Mouse (Mus musculus) adrenal gland, postnatal 14 days (tissue): Measurements from ENCODE around the gene Tom1. TPM values are rescaled to one million over a fixed set of nuclear protein-coding genes. Genes with fewer than 3 reads are reported as not detected.

ENCODE experiments used
- DNase-seq: peaks from one replicate; pipeline ENCODE4 v3.0.0; 2021; ENCODE audit warnings: mixed read lengths
- total RNA-seq: library from RNA; stranded (reverse); gene quantifications from 2 replicates; pipeline ENCODE4 v1.2.3, GENCODE M21; 2021

Tom1 gene
- total RNA-seq, 1 experiment from 2014 or later: 40.1 TPM

DNA sequence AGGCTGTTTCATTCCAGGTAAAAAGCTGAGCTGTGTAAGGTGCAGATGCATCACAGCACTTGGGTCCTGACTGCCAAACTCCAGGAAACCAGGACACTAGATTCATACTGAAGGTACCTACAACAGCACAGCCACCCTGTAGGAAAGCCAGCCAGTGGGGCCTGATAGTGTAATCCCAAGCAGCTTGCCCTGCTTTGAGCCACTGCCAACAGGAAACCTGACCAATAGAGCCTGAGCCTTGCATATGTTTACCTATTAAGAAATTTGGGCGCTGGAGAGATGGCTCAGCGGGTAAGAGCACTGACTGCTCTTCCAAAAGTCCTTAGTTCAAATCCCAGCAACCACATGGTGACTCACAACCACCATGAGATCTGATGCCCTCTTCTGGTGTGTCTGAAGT, 8.7 kb downstream of the Tom1 start:
- no peak for DNase-seq

DNA sequence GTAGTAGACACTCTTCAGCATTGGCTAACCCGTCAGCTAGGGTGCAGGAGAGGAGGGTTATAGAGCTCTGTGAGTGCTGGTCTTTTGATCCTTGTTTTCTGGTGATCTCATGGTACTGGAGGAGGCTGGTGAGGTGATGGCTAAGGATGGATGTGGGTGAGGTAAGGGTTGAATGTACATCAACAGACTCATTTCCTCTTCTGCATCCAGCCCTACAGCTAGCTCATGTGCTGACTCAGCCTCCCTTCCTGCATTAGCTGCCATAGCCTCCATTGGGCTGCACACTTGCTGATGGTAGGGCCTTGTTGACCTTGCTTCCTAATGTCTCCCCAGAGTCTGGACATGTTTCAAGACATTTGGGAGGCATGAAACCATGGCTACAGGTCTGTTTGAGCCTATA, 9.5 kb downstream of the Tom1 start:
- no peak for DNase-seq

DNA sequence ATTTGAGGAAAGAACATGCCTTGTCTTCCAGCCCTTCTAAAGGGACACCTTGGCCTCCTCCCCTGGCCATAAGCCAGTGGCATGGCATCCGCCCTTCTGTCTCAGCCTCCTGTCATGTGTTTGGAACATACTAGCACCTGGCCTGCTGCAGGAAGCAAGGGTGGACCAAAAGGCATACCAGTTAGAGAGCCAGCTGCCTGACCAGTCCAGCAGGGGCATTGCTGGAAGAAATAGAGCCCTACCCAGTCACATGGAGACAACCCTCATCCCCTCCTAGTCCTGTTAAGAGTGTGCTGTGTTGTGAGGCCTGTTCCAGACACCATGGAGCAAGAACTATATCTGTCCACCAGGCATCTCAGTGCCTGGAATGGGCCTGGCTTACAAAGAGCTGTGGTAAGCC, 12.8 kb downstream of the Tom1 start:
- no peak for DNase-seq

DNA sequence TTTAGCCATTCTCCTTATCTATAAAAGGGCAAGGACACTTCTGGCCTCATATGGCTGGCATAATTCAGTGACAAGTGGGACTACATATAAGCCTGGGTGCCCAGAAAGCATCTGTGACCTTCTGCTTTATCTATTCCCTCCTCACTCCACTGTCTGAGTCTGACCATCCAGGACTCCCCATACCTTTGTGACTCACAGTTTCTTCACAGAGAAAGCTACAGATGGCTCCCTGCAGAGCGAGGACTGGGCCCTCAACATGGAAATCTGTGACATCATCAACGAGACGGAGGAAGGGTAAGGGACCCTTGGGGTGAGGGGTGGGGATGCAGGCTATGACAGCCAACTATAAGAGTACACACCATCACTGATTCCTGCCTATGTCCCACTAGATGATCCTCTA, 14.3 kb downstream of the Tom1 start:
- DNase-seq: peak; percentile 12

DNA sequence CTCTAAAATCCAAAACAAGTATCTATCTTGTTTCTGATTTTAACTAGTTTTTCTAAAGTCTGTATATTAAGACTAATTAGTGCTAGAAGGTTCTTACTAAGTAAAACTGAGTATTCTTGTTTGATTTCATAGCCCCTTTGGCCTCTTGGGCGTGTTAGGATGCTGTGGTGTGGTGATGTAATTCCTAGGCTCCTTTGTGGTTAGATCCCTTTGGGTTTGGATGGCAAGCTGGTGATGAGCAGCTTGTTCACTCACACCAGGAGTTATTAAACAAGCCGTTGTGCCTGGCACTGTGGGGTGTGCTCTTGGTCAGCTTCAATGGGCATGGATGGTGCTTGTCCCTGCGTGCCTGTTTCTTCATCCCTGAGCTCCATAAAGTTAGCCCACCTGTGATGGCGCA, 19.8 kb downstream of the Tom1 start:
- DNase-seq: no peak

DNA sequence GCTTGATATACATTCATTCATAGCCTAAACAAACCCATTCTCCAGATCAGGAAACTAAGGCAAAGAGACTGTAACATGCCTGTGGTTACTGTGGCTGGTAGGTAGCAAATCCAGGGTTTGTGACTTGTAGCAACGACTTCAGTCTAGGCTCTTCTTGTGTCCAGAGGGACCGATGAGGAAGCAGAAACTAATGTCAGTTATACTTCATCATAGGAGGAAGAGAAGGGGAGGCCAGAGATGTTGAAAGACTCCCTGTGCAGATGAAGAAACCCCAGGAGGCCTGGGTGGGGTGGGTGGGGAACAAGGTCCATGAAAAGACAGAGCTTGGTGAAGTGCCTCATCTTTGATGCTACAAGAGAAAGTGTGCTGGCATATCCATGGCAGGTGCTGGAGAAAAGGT, 22.2 kb downstream of the Tom1 start:
- DNase-seq: no peak

DNA sequence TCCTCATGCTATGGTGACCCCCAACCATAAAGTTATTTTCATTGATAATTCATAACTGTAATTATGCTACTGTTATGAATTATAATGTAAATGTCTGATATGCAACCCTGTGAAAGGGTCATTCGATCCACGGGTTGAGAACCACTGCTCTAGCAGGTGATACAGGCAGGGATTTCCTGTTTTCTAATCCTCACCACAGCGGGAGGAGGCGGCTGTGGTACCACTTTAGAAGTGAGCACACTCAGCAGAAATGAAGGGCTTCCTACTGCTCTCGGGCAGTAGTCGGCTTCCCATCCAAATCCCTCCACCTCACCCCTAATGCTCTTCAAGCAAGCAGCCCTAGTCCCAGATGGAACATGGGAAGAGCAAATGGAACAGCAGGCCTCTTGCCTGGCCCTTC, 26.5 kb downstream of the Tom1 start:
- DNase-seq: no peak

DNA sequence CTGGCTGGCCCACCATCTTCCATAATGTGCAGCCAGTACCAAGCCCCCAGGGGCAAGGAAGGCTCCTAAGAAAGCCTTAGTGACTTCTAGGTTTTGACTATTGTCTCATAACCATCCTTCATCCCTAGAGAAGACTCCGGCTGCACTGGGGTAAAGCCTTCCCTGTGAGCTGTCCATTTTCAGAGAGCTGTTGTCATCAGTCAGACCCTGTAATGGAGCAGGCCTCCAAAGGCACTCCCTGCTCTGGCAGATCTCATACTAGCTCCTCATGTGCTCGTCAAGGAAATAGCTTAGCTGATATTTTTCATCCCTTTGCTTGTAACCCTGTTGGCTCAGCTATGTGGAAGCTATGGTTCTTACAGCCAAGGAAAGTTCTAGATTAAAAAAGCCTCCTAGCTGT, 27.3 kb downstream of the Tom1 start:
- no peak for DNase-seq

DNA sequence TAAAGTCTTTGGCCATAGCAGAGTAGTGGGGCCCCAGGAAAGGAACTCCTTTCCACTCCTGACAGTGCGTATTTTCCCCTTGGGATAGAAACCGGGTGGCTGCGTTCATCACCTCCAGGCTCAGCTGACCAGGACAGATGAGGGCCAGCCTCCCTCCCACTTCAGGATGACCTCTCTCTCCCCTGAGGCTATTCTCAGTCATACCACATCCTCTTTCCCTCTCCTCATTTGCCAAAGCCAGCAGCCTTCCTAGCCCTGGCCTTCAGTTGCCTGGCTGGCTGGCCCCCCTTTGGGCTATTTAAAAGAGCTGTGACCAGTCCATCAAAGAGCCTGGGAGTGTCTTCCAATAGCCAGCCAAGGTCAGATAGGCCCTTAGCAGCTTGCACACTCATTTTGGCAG, 29.8 kb downstream of the Tom1 start:
- DNase-seq: peak; percentile 68

DNA sequence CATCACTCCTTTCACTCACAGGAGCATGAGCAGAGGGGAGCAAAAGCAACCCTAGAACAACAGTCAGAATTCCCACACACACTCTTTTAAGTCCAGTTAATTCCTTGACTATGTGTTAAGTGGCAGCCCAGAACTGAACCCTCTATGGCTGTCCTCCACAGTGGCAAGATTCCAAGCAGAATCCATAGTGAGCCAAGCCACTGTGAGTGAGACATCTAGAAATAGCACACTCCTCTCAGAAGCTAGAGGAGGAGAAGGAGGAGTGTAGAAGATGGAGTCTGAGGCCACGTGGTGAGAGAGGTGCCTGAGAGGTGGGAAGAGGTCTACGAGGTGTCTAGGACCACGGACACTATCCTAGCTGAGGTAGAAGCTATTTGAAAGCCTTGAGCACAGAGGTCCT, 31.3 kb downstream of the Tom1 start:
- DNase-seq: no peak

DNA sequence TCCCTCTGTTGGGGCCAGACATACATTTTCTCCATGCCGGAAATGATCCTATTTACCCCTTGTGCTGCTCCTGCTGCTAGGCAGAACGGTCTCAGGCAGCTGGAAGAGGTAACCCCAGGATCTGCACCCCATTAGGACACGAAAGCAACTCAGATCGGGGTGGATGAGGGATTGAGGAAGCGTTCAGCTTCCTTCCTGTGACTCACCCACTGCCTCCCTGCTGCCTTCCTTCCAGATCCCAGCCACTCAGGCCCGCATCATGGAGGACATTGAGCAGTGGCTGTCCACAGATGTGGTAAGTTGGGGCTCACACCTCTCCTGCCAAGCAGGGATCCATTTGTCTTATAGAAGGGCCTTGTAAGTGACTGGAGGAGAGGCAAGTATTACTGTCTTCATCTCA, 33.8 kb downstream of the Tom1 start:
- DNase-seq: no peak

DNA sequence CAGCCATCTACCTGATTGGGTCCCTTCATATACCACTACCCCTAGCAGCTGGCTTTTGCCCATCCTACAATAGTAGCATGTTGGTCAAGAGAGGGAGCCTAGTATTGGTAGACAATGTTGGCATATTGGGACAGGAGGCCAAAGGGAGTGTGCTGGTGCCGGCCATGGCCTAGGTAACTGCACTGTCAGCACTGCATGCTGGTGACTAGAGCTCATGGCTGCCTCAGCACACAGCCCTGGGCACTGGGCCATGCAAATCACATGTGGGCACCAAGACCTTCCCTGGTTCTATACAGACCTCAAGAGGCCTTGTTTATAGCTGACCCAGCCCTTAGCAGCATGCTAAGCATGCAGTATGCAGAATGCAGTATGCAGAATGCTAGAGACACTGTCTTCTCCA, 36.8 kb downstream of the Tom1 start:
- DNase-seq: no peak

DNA sequence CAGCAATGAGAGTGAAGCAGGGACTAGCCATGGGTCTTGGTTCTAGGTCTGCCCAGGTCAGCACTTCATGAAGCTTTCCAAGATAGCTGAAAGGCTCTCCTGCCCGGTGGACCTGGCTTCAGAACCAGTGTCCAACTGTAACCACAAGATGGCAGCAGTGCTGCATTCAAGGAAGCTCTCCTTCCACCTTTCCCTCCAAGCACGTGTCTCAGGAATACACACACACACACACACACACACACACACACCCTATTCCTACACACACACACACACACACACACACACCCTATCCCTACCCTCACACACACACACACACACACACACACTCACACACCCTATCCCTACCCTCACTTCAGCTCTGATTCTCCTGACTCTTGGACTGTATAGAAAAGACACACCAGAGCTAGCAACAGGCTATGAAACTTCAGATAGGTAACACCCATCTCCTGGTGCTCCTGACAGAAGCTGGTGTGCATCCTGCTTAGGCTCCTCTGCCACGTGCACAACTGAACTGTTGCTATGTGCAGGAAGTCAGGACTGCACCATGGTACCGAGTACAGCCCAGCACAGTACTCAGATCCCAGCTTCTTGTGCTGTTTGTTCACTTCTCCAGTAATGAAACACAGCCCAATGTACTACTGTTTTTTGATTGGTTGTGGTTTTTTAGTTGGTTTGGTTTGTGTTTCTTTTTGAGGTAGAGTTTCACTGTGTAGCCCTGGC, 38.3 kb downstream of the Tom1 start:
- DNase-seq: peak; percentile 89

DNA sequence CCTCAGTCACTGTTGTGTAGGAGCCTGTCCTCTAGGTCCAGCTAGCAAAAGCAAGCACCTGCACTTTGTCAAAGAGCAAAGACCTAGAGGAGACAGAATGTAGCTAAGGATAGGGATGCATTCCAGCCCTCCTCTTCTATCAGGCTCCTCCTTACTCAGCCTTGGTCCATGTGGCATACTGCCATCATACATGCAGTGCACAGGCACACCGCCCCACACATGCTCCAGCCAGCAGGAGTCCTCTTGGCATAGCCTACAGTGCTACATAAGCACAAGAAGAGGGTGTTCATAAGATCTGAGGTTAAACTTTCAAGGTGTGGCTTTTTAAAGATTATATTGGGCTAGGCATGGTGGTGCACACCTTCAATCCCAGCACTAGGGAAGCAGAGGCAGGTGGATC, 41.4 kb downstream of the Tom1 start:
- peak; percentile 30 for DNase-seq

DNA sequence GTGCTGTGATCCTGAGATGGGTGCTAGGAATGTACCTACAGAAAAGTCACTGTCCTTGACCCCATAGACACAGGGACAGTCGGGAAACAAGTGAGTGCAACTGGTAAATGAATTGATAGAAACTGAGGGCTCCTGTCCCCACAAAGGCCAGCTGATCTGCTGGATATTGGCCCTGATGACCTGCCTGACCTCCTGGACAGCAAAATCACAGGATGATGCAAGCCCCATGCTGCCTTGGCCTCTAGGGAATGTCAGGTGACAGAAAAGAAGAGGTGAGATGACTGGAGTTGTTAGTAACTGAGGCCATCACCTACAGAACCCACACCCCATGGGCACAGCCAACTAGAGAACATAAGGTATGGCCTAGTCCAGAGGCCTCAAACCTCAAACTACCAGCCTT, 44.7 kb downstream of the Tom1 start:
- no peak for DNase-seq

DNA sequence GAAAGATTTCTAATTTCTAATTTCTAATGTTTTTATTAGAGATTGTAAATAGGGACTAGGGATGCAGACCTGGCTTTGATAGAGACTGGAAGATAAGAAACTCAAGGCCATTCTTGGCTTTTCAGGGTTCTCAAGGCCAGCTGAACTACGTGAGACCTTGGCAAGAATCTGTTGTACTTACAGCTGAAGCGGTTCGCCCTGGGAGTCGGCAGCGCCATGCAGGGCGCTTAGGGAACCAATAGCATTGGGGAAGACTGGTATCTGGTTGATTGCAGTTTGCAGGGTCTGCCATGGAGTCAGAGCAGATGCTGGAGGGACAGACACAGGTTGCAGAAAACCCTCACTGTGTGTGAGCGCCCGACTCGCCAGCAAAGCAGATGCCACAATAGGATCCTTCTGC, 45.3 kb downstream of the Tom1 start:
- no peak for DNase-seq

DNA sequence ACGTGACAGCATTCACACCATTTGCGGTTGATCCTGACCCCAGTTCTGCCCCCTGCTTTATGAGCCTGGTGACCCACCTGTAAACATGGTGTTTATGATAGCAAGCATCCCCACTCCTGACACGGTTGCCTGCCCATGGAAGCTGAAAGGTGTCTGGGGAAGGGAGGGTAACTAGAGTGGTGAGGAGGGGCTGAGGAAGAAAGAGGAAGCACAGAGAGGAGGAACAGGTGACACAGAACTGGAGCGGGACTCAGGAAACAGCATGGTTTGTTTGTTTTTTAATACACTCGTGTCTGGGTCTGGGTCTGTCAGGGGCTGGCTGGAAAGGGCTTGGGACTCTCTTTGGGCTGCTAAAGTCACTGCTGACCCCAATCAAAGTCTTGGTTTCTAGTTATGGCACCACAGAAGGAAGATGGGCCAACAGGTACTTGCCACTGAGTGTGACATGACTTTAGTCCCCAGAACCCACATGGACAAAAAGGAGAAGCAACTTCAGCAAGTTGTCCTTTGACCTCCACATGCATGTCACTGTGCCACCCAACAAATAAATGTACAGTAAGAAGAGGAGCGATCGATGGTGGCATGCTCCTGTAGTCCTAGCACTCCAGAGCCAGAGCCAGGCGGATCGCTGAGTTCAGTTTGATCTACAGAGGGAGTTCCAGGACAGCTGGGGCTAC, 48.0 kb downstream of the Tom1 start:
- no peak for DNase-seq

DNA sequence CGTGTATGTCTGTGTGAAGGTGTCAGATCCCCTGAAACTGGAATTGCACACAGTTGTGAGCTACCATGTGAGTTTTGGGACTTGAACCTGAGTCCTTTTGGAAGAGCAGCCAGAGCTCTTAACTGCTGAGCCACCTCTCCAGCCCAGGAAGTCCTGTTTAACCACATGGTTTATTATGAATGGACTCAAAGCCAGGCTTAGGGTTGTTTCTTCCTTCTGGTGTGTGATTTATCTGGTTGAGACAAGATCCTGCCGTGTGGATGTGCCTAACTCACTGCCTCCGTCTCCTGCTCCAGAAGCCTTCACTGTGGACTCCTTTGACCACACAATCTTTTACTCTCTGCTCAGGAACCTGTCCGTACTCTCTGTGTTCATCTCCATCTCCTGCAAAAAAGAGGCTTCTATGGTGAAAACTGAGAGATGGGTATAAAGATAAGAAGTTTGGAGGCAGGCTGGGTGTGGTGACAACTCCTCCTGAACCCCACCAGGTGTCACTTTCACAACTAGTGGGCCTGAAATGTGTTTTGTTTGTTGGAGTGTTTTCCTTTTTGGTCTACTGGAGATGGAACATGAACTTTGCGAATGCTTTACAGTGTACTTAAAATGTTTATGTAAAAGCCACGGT, 48.8 kb downstream of the Tom1 start:
- DNase-seq: no peak

DNA sequence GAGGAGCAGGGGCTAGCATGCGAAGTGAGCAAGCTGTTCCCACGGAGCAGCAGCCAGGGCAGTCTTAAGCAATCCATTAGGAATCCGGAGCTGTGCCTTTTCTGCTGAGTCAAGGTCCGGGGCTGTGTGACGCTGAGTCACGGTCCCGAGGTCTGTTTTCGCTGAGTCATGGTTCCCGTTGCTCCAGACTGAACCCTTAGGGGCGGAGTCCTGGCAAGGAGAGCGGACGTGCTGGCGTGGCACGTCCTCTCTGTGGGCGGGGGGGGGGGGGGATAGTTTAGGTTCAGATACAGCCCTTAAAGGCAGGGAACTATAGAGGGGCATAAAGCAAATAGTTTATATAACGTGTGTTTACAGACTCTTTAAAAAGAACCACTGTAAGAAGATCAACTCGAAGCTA, 50.3 kb downstream of the Tom1 start:
- peak; percentile 97 for DNase-seq

DNA sequence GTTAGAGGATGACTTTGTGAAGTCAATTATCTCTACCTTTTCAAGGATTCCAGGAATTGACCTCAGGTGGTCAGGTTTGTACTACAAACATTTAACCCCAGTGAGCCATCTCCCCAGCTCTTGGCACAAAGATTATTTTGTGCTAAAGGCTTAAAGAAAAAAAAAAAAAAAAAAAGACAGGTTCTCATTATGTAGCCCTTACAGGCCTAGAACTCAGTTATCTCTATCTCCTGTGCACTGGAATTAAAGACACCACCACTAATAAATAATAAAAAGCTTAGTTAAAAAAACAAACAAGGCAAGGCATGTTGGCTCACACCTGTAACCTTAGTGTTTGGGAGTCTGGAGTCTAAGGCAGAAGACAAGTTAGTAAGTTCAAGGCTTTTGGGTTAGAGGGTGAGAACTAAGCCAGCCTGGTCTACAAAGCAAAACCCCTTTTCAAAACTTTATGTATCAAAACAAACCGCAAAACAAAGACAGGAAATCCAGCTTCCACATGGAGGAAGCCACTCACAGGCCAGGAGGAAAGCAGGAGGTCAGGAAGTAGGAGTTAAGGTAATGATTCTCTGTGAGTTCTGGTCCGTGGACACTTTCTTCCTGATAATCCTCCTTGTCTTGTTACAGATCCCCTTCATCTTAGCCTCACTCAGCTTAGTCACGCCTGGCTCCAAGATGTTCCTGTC, 51.0 kb downstream of the Tom1 start:
- no peak for DNase-seq

DNA sequence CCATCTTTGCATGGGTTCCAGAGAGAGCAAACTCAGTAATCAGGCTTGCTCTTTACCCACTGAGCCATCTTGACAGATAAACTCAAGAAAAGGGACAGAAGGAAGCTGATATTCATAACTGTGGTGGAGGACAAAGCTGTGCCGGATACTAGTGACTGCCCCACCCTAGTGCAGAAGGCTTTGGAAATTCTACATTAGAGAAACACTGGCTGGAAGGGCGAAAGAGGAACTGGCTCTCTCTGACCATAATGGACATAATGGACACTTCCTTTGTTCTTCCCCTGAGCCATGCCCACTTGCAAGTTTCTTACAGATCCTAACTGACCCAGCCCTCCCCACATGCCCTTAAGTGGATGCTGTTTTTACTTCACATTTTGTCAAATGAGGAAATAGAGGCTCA, 52.5 kb downstream of the Tom1 start:
- DNase-seq: no peak

DNA sequence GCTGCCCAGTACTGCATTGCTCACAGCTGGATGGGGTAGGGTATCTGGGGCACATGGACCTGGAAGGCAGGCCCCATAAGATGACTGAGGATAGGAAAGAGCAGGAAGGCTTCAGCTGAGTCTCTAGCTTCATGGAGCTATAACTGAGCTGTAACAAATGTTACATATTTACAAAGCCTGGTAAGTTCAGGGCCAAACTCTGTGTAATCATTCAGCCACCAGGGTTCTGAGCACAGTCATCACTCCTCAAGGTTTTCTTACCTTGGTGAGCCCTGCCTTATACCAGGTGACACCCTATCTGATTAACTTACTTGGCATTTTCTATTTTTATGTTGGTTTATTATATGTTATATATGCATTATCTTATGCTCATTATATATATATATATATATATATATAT, 53.6 kb downstream of the Tom1 start:
- no peak for DNase-seq
